Mouse (Mus musculus): ENCODE data around the gene Plod1. TPM values are rescaled to one million over a fixed set of nuclear protein-coding genes. Genes with fewer than 3 reads are reported as not detected.

The Plod1 gene
- total RNA-seq, 4 experiments from 2014 or later = 19.4 to 21.5 (median 20.9) TPM

DNA sequence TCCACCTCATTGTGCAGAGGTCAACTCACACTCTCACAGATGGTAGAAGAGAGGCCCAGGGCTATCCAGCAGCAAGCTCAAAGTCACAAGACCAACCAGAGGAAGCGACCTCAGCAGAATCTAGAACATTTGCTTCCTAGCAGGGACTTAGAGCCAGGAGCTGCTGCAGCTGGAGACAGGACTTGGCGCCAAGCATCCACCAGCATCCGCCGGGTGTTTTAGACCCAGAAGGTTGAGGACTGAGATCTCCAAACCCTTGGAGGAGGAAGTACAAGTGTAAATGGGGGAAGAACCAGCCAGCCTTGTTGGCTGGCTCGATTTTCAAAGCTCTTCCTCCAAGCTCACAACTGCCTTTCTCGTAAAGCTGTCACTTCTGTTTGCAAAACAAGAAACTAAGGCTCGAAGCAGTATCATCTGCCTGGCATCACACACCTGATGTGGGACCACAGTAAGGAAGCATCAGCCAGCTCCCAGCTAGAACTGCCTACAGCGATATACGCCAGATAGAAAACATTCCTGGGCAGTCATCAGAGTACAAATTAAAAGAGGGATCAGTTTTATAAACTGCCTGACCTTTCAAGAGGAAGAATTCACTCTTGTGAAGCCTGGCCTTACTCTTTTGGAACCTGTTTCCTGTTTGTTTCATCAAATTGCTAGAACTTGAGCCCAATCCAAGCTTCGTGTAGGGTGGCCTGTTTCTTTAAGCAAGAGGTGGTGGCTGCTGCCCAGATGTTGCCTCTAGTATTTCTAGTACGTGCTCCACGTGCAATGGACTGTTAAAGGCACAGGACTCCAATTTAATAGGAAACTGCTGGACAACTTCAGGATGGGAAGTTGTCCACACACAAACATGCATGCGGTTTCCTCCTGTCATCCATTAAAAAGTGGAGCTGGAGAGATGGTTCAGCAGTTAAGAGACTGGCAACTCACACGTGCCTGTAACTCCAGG lies 1.9 kb upstream of the Plod1 start:
- no peak for DNase-seq (ENCODE audit: low spot score in 2 of 2)

DNA sequence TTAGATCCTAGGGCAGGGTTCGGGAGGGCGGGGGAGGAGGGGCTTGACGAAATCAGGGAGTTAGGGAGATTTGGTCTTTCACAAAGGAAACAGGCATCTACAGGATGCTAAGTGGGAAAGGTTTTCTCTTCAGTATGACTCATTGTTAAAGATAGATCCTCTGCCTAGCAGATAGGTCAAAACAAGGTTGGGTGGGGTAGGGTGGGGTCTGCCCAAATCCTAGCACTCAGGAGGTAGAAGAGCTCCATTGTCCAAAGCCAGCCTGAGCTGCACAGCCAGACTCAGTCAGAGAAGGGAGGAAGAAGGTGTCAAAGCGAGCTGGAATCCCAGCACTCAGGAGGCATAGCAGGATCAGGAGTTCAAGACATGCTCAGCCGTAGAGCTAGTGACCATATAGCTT lies 919 bp upstream of the Plod1 start:
- DNase-seq (ENCODE audit: low spot score in 2 of 2) = no peak

DNA sequence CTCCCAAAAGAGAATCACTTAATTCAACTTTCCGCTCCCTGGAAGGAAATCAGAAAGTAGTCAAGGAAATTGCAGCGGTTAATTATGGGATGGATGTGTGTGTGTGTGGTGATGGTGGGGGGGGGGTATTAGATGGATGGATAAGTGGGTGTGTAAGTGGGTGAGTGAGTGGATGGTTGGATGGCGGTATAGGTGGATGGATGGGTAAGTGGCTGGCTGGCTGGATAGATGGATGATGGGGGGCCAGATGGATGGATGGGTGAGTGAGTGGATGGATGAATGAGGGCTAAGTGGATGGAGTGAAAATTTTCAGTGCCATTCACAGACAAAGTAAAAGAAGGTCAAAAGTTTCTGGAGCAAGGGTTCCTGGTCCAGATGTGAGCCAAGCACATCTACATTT lies 454 bp upstream of the Plod1 start:
- DNase-seq (ENCODE audit: low spot score in 2 of 2) = no peak

DNA sequence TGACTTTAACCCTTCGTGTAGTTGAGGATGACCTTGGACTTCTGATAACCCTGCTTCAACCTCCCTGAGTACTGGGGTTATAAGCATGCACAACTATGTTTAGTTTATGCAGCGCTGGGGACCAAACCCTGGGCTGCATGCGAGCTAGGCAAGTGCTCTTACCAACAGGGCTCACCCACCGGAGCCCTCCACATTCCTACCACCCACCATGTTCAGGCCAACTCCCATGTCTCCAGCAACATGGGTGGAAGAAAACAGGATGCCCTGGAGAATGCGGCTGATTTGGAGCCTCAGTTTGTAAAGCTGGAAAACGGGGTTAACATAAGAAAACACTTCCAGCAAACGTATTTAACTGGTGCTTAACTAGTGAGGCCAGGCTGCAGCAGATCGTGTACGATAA lies 663 bp downstream of the Plod1 start:
- DNase-seq (ENCODE audit: low spot score in 2 of 2) = no peak

DNA sequence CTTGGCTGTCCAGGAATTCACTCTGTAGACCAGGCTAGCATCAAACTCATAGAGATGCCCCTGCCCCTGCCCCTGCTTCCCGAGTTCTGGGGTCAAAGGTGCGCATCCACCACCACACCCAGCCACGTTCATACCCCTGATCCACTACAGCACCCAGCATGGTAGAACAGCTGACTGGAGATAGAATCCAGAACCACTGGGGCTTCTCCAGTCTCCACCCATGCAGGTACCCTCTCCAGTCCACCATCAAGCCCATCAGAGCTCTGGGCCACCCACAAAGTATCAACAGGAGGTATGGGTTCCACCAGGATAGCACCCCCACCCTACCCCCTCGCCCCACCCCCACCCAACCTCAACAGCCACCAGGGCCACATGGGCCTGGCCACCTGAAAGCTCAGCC lies 2.0 kb downstream of the Plod1 start:
- no peak for DNase-seq (ENCODE audit: low spot score in 2 of 2)

DNA sequence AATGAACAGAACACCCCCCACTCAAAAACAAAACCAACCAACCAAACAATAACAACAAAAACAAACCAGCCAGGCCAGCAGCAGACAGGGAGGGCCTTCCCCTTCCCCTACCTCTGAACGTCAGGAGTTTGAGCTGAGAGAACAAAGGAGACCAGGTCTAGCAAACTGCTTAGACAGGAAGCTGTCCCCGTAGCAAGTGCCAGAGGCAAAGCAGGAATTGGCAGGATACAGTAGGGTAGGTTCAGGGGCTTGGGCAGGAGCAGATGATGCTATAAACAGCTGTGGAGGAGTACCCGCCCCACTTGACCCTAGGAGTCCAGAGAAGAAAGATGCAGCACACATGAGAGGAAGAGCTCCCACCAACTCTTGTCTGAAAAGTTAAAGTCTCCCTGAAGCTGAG lies 2.4 kb downstream of the Plod1 start:
- DNase-seq (ENCODE audit: low spot score in 2 of 2) = no peak

DNA sequence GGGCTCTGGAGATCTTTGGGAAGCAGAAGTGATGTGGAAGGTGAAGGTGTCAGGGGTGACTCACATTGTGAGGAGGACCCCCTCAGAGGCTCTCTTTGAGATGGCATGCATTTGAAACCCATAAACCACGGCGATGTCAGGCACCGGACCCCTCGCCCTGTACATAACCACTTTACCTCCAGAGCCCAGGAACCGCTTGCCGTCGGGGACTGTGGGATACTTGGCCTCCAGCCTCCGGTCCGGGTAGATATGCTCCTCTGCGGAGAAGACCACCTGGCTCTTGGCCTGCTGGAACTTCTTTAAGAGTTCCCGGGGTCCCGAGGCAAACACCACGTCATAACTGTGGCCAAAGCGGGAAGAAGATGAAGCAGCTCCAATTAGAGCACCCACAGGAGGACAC lies 5.6 kb downstream of the Plod1 start:
- DNase-seq (ENCODE audit: low spot score in 2 of 2) = no peak

DNA sequence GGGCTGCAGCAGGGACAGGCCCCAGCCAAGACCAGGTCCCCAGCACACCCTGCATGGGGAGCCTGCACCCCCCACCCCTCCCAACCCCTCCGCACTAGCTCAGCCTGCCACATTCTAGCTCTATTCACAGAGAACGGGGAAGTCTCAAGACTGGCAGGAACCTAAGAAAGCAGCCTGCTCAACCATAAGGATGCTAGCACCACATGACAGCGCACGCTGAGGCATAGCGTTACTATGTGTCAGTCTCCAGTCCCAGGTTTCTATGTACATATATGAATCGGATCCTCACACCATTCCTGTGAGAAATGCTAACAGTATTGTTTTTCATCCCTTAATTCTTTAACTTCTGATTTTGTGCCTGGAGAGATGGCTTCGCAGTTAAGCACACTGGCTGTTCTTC lies 8.0 kb downstream of the Plod1 start:
- no peak for DNase-seq (ENCODE audit: low spot score in 2 of 2)

DNA sequence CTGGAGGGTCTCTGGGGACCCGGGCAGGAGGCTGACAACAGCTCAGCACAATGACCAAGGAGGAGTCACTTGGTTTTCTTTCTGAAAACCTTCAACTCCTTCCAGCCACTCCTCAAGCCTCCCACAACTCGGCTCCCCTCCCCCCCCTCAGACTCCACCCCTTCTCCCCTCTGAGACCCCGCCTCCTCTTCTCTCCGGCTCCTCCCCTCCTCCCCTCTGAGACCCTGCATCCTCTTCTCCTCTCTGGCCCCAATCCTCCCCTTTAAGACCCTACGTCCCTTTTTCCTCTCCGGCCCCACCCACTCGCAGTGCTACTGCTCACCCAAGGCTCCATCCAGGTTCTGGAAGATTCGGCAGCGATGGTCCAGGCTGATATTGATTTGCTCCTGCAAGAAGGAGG lies 8.4 kb downstream of the Plod1 start:
- DNase-seq (ENCODE audit: low spot score in 2 of 2) = no peak

DNA sequence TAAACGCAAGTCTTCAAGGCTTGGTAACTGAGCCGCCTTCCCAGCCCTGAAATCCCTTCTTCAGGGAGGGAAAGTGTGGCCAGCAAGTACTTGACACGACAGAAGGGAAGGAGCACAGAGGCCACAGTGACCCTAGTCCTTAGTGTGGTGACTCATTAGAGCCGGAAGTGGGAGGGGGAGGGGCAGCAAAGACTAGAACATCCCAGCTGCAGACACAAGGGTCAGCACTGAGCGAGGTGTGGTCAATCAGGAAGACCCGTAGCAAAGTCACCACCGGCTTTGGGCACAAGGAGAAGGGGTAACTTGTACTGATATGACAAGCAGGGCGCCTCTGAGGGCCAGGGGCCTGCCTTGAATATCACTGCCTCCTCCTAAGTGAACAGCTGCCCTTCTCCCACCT lies 8.9 kb downstream of the Plod1 start:
- no peak for DNase-seq (ENCODE audit: low spot score in 2 of 2)

DNA sequence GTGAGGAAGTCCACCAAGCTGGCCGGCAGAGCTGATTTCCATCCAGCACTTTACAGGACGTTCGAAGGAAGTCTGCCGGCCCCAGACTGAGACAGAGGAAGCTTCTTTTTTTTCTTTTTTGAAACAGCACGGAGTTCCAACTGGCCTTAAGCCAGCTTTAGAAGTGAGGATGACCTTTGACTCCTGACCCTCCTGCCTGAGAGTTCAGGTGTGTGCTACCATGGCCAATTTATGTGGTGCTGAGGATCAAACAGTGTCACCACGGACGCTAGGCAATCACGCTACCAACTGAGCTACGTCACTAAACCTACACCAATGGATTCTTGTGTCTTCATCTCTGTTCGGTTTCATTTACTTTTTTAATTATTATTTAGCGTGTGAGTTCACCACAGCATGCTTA lies 14.2 kb downstream of the Plod1 start:
- no peak for DNase-seq (ENCODE audit: low spot score in 2 of 2)

DNA sequence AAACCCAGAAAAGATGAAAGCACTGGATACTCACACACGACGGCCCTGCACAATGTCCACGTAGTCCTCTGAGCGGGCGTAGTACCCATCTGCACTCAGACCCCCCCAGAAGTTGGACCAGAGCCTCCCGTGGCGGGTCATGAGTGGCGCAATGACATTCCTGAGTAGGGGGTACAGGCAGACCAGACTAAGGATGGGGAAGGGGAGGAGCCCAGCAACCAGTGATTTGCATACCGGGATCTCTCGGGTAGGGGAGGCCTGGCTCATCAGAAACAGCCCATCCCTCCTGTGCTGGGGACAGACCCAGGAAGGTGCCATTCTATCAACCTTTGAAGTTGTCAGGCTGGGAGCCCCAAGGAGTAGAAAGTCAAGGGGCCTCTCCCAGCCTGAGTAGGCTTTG lies 15.6 kb downstream of the Plod1 start:
- no peak for DNase-seq (ENCODE audit: low spot score in 2 of 2)

DNA sequence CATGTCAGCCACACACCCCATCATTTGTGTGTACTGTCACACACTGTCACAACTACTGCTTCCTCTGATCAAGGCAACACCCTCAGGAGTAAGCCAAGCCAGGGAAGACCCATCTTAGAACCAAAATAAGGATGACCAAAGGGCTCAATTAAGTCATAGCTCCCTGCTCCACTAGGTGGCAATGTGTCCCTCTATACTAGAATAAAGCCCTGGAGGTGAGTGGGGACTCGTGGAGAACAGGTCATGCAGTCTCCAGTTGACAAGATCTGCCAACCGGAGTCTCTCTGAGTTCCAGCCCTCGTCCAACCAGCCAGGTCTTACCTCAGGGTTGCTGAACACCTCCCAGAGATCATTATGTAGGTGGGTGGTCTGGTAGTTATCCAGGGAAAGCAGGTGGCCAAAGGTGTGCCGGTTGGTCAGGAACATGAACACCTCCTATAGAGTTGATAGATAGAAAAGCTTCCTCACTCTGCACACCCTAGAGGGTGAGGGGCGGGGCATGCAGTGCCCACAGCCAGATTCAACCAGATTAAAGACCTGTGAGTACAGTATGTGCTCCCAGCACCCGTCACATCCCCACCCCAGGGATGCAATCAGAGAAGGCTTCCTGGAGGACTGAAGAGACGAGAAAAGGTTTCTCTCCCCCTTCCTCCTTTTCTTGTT lies 18.0 kb downstream of the Plod1 start:
- peak in 1 of 2 experiments; percentile 51 for DNase-seq (ENCODE audit: low spot score in 2 of 2)

DNA sequence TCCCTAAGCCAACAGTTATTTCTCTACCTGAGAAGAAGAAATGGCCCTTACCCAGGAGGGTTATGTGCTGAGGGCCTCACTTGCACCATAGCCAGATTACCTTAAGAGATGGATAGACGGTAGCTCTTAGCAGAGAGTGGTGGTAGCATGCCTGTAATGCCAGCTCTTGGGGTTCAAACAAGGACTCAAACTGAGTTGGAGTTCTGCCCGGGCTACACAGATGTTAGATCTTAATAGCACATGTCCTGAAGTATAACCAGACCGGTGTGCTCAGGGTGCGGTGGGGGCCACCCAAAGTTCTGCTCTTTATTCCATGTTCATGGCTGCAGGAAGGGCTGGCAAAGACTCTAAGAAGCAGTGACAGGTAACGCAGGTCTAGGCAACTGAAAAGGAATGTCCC lies 27.1 kb downstream of the Plod1 start:
- DNase-seq (ENCODE audit: low spot score in 2 of 2) = no peak

DNA sequence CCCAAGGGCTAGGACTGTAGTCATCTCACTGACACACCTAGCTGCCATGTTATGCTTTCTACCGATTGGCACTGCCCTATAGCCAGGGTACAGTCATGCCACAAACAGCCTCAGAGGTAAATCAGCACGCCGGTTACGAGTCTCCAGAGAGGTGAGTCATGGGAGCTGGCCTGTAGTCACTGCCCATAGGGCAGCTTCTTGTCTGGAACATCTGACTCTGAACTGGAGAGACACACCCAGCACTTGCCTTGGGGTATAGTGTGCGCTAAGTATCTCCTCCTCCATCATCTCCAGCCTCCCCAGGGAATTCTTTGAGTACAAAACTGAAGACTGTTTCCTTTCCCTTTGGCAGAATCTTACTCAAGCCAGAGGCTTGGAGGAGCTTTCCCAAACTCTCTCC lies 30.3 kb downstream of the Plod1 start:
- no peak for DNase-seq (ENCODE audit: low spot score in 2 of 2)

DNA sequence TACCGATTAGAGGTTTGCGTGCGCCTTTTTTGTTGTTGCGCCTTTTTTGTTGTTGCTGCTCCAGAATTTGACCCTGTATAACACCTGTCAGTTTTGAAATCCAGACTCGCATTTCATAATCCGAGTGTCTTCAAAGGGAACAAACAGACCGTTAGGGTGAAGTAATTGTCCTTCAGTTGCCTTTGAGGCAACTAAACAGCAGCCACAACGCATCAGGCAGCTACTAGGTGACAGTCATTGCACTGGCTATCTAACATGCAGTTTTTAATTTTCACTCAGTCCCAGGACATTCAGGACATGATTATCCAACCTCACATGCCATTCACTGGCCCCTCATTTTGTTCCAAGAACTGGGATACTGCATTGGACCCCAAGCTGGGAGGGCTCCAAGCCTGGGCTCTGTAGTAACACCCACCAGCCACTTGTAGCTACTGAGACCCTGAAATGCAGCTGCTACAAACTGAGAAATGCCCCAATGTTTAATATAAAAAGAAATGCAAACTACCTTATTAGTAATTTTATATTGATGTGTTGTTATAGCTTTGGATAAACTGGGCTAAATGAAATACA lies 31.4 kb downstream of the Plod1 start:
- DNase-seq (ENCODE audit: low spot score in 2 of 2) = no peak

DNA sequence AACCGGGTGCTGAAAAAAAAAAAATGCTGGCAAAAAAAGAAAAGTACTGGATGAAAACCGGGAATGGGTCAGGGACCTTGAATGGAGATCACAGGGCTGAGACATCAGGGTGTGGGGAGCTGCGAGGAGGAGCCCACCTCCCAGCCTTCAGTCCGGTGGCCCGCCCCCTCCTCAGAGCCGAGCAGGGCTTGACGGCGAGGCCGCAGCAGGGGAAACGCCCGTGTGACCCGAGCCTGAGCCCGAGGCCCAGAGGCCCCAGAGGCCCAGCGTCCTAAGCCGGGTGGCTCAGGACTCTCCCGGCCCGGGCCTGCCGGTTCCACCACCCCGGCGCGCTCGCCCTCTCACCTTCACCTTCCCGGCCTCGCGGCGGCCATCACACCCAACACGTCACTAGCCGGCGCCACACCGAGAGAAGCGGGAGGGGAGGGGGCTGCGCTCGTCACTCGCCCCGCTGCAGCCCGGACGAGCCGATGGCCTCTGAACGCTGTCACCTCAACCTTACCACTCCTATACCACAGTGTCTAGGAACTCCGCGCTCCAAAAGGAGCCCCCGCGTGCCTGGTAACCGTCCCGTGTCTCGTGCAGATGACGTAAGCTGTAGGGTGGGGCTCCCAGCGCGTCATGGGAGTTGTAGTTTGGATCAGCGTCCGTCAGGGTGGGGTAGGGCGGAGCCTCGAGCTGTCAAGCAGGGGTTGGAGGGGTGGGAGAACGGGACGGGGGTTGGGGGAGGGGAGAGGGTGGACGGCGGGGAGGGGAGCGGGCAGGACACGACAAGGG lies 32.1 kb downstream of the Plod1 start, which contains the start of gene Mfn2:
Gene Mfn2, minus strand, starts transcription at position 392 of the 777 bp plus-strand sequence.
- peak; percentile 91 to 93 for DNase-seq (ENCODE audit: low spot score in 2 of 2)

DNA sequence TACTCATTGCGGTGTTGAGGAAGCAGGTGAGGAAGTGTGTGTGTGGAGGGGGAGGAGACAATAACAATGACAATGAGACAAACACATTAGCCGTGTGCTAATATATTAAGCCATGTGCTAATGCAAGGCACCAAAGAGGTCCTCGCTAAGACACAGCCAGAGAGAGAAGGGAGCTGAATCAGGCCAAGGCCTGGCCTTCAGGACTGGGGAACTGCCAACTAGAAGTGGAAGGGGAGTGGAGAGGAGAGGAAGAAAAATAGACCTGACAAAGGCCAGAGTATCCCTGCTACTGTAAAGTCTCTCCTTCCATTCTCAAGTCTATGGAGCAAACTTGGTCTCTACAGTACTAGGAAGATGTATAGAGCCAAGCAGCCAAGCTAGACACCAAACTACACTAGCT lies 33.0 kb downstream of the Plod1 start:
- DNase-seq (ENCODE audit: low spot score in 2 of 2) = no peak

DNA sequence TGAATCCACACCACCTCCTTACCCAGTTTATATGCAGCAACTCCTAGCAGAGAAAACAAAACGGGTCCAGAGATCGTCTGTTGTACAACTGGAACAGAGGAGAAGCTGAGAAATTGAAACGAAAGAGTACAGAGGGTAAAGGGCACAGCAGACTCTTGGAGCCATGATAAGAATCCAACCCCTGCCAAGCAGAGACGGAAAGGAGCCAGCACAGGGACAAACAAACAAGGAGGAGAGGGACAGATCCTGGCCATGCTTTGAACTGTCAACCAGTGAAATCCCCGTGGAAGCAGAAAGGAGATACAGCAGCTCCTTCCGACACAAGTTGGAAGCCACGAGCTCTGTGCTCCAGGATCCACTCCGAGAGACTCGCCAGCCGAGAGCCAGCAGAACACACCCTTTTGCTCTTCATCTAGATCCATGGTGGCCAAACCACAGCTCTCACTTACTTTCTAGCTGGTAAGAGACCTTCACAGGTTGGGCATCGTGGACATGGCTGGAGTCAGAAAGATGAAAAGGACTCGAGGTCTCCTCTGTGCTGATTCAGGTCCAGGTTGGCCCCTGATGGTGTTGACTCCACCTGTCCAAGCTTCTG lies 33.6 kb downstream of the Plod1 start:
- no peak for DNase-seq (ENCODE audit: low spot score in 2 of 2)

DNA sequence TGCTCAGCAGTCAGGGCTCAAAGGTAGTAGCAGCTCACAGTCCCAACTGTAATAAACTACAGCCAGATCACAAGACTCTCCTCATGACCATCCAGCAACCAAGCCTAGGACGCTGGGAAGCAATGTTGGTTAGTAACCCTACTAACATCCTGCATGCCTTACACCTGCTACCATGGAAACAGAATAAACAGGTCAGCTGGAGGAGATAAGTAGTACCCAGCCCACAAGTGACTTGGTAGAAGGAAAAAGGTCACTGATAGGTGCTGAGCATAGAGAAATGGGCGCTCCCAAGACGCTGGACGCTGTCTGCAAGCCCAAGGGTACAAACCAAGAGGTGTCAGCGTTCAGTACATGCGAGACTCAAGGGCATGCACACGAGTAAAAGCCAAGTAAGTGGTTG lies 36.1 kb downstream of the Plod1 start:
- no peak for DNase-seq (ENCODE audit: low spot score in 2 of 2)

DNA sequence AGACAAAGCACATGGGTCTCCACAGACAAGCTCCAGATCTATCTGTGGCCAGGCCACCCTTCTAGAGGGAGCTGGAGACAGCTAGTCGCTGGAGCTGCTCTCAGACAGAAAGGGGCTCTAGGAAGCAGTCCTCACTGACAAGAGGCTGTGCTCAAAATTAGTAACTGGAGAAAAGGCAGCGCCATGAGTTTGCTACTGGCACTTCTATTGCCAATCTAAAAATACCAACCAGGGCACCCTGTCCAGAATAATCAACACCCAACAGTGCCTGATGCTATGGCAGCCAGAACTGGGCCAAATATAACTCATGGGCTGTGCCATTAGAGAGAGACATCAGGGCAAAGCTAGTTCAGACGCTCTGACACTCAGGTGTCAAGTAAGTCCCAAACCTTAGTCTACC lies 39.2 kb downstream of the Plod1 start:
- no peak for DNase-seq (ENCODE audit: low spot score in 2 of 2)
